Mouse (Mus musculus) megakaryocyte, embryonic 14.5 days (primary cell): ENCODE results near the gene Ip6k2. TPM values are rescaled to one million over a fixed set of nuclear protein-coding genes. Genes with fewer than 3 reads are reported as not detected.
A peak's percentile ranks its signal among the peaks of the same experiment; 100 is the strongest.

Experiments used
- H3K27me3 ChIP-seq: replicated peaks from 2 replicates; pipeline ENCODE3; 2012; ENCODE audit warnings: inconsistent platforms
- H3K36me3 ChIP-seq: replicated peaks from 2 replicates; pipeline ENCODE3; 2012; ENCODE audit warnings: low read length, inconsistent platforms, mixed read lengths
- H3K4me1 ChIP-seq: 2 replicates; pipeline ENCODE4 v1.6.1; 2012; ENCODE audit warnings: inconsistent platforms
- H3K4me3 ChIP-seq: replicated peaks from 2 replicates; pipeline ENCODE3; 2012; ENCODE audit warnings: moderate library complexity, mild to moderate bottlenecking, inconsistent platforms
- H3K9me3 ChIP-seq: 2 replicates; pipeline ENCODE4 v1.6.1; 2012; ENCODE audit warnings: inconsistent platforms
- FLI1 ChIP-seq: IDR thresholded peaks from 2 replicates; pipeline ENCODE4 v1.6.1; 2012; ENCODE audit warnings: low read length, inconsistent platforms, mixed read lengths
- GATA1 ChIP-seq: IDR thresholded peaks from 3 replicates; pipeline ENCODE4 v1.6.1; 2012; ENCODE audit warnings: mixed read lengths, low read length, inconsistent platforms, borderline replicate concordance
- polyA plus RNA-seq: library from polyadenylated mRNA; stranded (reverse); fragments of >175 nt; gene quantifications from 2 replicates; pipeline ENCODE4 v1.2.3, GENCODE M21; 2012; ENCODE audit warnings: low replicate concordance; ENCODE audit not compliant: insufficient read depth

Gene Ip6k2
- polyA plus RNA-seq, 1 experiment: 25.5 TPM

GRCm38 (mm10) chr9:108795281-108795680, 11.7 kb downstream of the Ip6k2 start:
- Histone ChIP-seq H3K27me3 (no peaks in the 10 kb centered on the region), H3K4me1 (peaks cover 60% of the 10 kb centered on the region), H3K9me3 (no peaks in the 10 kb centered on the region), H3K36me3 (peaks cover 50% of the 10 kb centered on the region), H3K4me3 (no peak overlapping the region)
- no peak for TF ChIP-seq FLI1

GRCm38 (mm10) chr9:108795762-108796161, 12.2 kb downstream of the Ip6k2 start:
- Histone ChIP-seq H3K36me3 (peaks cover 53% of the 10 kb centered on the region), H3K9me3 (no peaks in the 10 kb centered on the region), H3K4me3 (peak overlapping the region; percentile 4), H3K27me3 (no peaks in the 10 kb centered on the region), H3K4me1 (peaks cover 55% of the 10 kb centered on the region)
- TF ChIP-seq FLI1: no peak
- TF ChIP-seq GATA1: no peak

GRCm38 (mm10) chr9:108796351-108796981, 12.9 kb downstream of the Ip6k2 start:
- Histone ChIP-seq H3K9me3 (no peaks in the 10 kb centered on the region), H3K4me3 (no peak overlapping the region), H3K4me1 (peaks cover 48% of the 10 kb centered on the region), H3K36me3 (peaks cover 57% of the 10 kb centered on the region), H3K27me3 (no peaks in the 10 kb centered on the region)
- TF ChIP-seq FLI1: no peak
- TF ChIP-seq GATA1: no peak

GRCm38 (mm10) chr9:108797477-108797876, 13.9 kb downstream of the Ip6k2 start:
- Histone ChIP-seq H3K36me3 (peaks cover 67% of the 10 kb centered on the region), H3K4me1 (peaks cover 38% of the 10 kb centered on the region), H3K27me3 (no peaks in the 10 kb centered on the region), H3K9me3 (no peaks in the 10 kb centered on the region), H3K4me3 (no peak overlapping the region)
- TF ChIP-seq FLI1 (no peak), GATA1 (no peak)

- Histone ChIP-seq H3K4me1 (peaks cover 27% of the 10 kb centered on the region), H3K27me3 (no peaks in the 10 kb centered on the region)
Measured at GRCm38 (mm10) chr9:108798508-108799075, 15.0 kb downstream of the Ip6k2 start.

GRCm38 (mm10) chr9:108799564-108799963, 16.0 kb downstream of the Ip6k2 start:
- H3K36me3 ChIP-seq: peaks cover 86% of the 10 kb centered on the region
- no peaks in the 10 kb centered on the region for H3K9me3 ChIP-seq
- TF ChIP-seq GATA1 (no peak), FLI1 (no peak)
- no peak overlapping the region for H3K4me3 ChIP-seq
- no peaks in the 10 kb centered on the region for H3K27me3 ChIP-seq
- peaks cover 17% of the 10 kb centered on the region for H3K4me1 ChIP-seq

More at GRCm38 (mm10) chr9:108798508-108799075, 15.0 kb downstream of the Ip6k2 start:
- Histone ChIP-seq H3K4me3 (no peak overlapping the region), H3K36me3 (peaks cover 76% of the 10 kb centered on the region), H3K9me3 (no peaks in the 10 kb centered on the region)
- TF ChIP-seq GATA1 (no peak), FLI1 (no peak)

- Histone ChIP-seq H3K27me3 (peaks cover 10% of the 10 kb centered on the region), H3K9me3 (no peaks in the 10 kb centered on the region), H3K36me3 (peaks cover 69% of the 10 kb centered on the region), H3K4me3 (no peak overlapping the region), H3K4me1 (peaks cover 18% of the 10 kb centered on the region)
- TF ChIP-seq FLI1 (no peak), GATA1 (no peak)
Measured at GRCm38 (mm10) chr9:108805768-108806167, 22.2 kb downstream of the Ip6k2 start.

- TF ChIP-seq GATA1 (no peak), FLI1 (no peak)
- H3K4me1 ChIP-seq: peaks cover 18% of the 10 kb centered on the region
- no peak overlapping the region for H3K4me3 ChIP-seq
- peaks cover 63% of the 10 kb centered on the region for H3K36me3 ChIP-seq
- H3K9me3 ChIP-seq: no peaks in the 10 kb centered on the region
- peaks cover 14% of the 10 kb centered on the region for H3K27me3 ChIP-seq
Measured at GRCm38 (mm10) chr9:108806379-108806778, 22.8 kb downstream of the Ip6k2 start.

GRCm38 (mm10) chr9:108806831-108807230, 23.2 kb downstream of the Ip6k2 start:
- no peak for TF ChIP-seq FLI1
- TF ChIP-seq GATA1: no peak
- peaks cover 63% of the 10 kb centered on the region for H3K36me3 ChIP-seq
- peaks cover 18% of the 10 kb centered on the region for H3K4me1 ChIP-seq
- no peaks in the 10 kb centered on the region for H3K9me3 ChIP-seq
- H3K4me3 ChIP-seq: no peak overlapping the region
- peaks cover 14% of the 10 kb centered on the region for H3K27me3 ChIP-seq

- Histone ChIP-seq H3K36me3 (peaks cover 63% of the 10 kb centered on the region), H3K4me3 (no peak overlapping the region), H3K4me1 (peaks cover 21% of the 10 kb centered on the region), H3K9me3 (no peaks in the 10 kb centered on the region), H3K27me3 (peaks cover 17% of the 10 kb centered on the region)
- no peak for TF ChIP-seq FLI1
- TF ChIP-seq GATA1: no peak
Measured at GRCm38 (mm10) chr9:108807674-108808073, 24.1 kb downstream of the Ip6k2 start.

GRCm38 (mm10) chr9:108808163-108808665, 24.6 kb downstream of the Ip6k2 start, which contains the start of gene Nckipsd:
Nckipsd (plus strand) TSS chr9:108808368.
- TF ChIP-seq FLI1 (no peak), GATA1 (no peak)
- Histone ChIP-seq H3K4me1 (peaks cover 22% of the 10 kb centered on the region), H3K27me3 (peaks cover 17% of the 10 kb centered on the region), H3K4me3 (peak within 1 kb of the TSS; percentile 99), H3K9me3 (no peaks in the 10 kb centered on the region), H3K36me3 (peaks cover 62% of the 10 kb centered on the region)
